Mouse (Mus musculus) mouse embryonic stem cell (cell line): ENCODE results near the gene Sema3g.

Source experiments
- in situ Hi-C, 2 experiments: fragments of 300-500 bp; cut with MboI; formaldehyde crosslinking; loops; 1 replicate in 1 of 2; 3 replicates in 1 of 2; pipeline ENCODE4 v1.14.3; 2019 to 2020; ENCODE audit warnings: low sequenced_read_pairs in 2 of 2, low pct_unique_long_range_greater_than_20kb in 1 of 2, mixed read lengths in 1 of 2; ENCODE audit not compliant: unreplicated experiment in 1 of 2

Sema3g gene

DNA sequence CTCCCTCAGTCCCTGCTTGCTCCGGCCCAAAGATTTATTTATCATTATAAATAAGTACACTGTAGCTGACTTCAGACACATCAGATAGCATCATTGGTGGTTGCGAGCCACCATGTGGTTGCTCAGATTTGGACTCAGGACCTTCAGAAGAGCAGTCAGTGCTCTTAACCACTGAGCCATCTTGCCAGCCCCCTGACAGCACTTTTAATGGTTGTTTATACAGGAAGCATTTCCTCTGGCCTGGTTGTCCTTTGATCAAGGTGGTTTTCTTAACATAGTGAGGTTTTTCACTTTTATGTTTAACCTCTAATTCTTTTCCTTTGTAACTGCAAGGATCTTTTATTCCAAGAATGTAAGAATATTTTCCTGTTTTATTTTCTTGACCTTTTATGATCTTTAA lies 23.2 kb upstream of the Sema3g start:
- in situ Hi-C loops = no loop called here

DNA sequence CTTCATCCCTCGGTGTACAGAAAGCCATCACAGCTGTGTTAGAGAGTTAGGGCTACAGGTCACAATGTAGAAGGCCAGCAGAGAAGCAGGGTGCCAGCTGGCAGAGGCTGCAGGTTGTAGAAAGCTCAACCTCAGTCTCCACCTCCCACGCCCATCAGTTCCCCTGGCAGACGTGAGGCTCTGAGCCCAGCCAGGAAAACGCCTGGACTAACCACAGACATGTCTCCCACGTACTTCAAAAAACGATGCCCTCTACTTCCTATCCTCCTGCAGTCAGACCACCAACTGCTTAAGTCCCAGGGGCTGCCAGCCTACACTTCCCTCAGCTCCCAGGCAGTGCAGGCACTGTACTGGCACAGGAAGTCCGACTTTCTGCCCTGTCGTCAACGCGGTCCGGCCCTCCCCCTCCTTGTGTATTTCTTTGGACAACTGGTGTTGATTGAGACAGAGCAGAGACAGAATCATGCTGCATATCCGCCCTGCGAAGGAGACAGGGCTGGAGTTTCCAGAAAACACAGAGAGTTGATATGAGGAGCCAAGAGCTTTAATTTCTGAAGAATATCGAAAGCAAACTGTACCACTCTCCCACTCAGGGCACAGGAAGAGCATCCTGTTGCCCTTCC lies 22.7 kb upstream of the Sema3g start:
- in situ Hi-C loops = no loop called here

DNA sequence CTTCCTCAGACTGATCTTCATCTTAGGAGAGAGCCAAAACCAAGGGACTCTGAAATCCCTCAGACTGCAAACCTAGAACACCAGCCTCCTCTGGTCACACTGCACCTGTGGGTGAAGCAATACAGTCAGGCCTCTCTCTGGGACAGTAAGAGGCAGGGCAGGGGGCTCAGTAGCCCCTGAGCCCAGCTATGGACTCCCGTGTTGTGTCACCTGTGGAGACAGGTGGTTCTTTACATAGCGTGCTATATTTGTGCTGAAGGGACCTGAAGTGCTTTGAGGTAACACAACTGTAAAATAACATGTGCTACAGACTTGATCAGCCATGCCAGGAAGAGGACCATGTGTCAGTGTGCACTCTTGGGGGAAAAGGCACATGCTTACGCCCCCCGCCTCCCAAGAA lies 22.1 kb upstream of the Sema3g start:
- in situ Hi-C loops = no loop called here

DNA sequence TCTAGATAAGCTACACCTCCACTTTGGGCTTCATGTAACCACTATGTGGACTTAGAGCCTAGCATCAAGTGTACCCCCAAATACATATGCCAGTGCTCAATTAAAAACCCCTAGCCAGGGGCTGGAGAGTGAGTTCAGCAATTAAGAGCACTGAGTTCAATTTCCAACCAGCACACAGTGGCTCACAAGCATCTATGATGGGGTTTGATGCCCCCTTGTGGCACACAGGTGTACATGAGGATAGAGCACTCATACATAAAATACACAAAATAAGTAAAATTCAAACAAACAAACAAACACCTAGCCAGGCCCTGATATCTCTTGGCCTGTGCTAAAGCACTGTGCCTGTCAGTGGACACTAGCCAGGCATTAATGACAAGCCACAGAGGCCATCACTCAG lies 21.7 kb upstream of the Sema3g start:
- in situ Hi-C loops = no loop called here

DNA sequence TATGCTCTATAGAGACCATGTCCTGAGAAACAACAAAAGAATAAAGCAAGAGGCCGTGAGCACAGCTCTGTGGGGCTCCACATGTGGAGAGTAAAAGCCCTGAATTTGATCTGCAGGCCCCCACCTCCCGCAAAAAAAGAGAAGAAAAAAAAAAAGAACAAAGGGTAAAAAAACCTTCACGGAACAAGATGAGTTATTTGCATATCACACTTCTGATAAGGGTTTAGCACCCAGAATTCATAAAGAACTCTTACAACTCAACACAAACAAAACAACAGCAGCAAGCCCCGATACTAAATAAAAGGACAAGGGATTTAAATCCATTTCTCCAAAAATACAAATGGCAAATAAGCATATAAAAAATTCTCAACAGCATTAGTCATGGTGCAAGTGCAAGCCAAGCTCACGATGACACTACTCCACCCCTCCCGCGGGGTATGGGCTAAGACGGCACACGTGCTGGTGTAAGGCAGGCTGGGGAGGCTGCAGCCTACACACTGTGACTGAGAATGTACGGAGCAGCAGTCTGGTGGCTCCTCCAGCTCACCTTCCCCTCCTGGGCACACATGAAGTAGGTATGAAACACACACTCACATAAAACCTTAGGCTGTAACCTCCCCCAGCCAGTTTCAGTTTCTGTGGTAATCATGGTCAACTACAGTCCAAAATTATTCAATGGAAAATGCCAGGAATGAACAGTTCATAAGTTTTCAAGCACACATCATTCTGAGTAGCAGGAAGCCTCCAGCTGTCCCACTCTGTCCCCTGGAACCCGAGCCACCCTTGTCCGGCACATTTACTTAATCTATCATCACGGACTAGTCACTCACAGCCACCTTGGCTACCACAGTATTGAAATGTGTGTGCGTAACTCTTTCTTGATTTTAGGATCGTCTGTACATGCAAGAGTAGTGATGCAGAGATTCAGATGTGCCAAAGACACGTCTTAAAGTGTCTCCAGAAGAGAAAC lies 19.8 kb upstream of the Sema3g start:
- in situ Hi-C loops = no loop called here

DNA sequence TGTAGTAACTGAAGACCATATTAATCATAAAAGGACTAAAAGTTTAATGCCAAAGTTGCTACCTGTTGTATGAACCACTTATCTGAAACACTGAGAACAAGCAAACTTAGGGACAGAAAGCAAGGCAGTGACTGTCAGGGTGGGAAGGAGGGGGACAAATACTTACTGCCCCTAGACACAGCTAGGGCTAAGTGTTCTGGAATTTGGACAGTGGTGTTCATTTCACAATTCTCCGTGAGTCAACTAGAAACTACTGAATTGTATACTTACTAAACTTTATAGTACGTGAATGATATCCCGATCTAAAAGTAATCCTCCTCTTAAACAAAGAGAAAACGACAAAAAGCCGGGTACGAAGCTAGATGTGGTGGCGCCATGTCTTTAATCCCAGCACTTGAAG lies 18.1 kb upstream of the Sema3g start:
- in situ Hi-C loops = no loop called here

DNA sequence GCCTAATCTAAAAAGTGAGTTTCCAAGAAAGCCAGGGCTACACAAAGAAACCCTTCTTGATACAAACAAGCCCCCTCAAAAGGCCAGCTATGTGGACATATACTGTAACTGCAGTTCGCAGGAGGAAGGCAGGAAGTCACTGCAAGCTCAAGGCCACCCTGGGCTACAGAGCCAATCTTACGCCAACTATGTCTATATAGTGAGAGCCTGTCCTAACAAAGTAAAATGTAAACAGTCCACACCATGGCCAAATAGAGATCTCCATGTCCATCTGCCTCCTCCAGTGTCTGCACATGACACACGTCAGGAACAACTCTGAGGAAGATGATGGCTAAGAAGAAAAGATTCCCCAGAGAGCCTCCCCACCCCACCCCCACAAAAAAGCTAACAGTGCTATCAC lies 17.6 kb upstream of the Sema3g start:
- in situ Hi-C loops = no loop called here

DNA sequence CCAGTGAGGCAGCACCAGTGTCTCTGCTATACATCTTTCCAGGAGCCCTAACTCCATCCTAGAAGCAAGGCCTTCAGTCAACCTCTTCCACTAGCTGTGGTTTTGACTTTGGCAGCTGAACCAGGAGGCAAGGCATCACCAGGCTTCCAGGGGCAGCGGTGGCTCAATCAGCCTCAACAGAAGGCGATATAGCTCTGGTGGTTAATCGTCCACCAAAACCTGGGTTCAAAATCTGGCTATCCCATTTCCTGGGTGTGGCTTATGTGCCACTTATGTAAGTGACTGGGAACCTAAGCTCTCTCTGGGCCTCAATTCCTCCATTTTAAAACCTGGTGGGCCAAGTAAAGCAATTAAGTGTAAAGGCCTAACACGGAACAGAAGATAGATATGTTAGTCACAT lies 12.8 kb upstream of the Sema3g start:
- in situ Hi-C loops = no loop called here

DNA sequence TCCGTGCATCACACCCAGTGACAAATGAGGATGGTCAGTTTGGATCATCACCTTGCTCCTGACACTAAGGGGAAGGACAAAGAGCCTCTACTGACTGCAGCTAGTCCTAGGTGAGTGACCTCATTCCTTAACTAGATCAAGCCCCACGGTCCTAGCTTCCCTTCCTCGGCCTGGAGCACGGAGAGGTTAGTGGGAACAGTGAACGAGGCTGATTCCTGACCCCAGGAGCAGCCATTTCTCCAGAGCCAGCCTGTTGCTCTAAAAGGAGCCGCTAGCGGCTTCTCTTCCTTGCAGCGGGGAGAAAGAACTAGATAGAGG lies 12.5 kb upstream of the Sema3g start:
- in situ Hi-C loops = no loop called here

DNA sequence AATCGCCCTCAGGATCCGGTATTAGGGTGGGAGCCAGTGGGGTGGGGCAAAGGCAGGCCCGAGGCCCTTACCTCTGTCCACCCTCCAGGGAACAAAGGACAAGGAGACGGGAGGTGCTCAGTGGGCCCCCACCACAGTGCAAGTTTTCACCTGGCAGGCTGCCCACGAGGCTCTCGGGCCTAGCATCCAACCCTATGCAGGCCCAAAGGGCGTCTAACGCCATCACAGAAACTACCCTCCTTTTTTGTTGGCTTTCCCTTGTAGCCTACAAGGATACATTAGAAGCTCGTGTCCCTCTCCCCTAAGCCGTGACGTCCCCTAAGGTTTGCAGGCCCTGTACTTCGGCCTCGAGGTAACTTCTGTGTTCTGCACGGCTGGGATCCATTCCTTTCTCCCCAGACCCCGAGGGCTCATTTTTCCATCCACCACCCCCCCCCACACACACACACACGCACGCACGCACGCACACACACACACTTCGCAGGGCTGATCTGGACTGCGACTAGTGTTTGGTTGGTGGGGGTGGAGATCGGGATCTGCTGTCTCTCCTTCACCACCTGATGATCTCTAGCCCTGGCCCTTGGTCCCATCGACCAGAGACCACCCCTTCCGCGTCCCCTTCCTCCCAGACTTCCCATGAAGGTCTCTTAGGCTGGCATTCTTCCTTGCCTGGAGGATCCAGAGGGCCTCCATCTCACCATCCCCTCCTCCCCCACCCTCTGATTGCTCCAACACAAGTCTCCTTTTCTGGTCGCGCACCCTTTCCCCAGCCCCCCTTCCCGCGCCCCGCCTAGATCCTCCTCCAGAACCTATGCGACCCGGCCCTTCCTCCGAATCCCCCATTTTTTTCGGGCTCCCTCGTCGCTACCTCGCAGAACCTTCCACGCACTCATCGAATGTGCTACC lies 11.8 kb upstream of the Sema3g start:
- in situ Hi-C loops = no loop called here

DNA sequence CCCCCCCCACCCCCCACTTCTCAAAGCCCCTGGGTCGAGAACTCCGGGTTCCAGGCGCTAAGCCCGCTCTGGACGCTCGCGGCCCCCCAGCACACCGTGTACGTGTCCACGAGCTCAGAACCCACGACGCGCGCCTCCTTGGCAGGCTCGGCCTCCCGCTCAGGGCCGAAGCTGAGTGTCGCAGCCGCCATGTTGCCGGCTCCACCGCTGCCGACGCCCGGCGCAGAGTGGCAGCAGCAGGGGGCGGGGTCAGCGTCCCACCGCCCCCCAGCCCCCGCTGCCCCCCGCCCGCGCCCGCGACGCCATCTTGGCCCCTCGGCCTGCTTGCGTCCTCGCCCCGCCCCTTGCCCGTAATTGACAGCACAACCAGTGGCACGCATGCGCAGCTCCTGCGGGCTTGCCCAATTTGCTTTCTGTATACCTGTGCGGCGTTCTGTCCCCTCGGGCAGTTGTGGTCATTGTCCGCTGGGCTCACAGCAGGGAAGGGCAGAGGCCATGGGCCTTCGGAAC lies 11.1 kb upstream of the Sema3g start:
- in situ Hi-C loops = no loop called here

DNA sequence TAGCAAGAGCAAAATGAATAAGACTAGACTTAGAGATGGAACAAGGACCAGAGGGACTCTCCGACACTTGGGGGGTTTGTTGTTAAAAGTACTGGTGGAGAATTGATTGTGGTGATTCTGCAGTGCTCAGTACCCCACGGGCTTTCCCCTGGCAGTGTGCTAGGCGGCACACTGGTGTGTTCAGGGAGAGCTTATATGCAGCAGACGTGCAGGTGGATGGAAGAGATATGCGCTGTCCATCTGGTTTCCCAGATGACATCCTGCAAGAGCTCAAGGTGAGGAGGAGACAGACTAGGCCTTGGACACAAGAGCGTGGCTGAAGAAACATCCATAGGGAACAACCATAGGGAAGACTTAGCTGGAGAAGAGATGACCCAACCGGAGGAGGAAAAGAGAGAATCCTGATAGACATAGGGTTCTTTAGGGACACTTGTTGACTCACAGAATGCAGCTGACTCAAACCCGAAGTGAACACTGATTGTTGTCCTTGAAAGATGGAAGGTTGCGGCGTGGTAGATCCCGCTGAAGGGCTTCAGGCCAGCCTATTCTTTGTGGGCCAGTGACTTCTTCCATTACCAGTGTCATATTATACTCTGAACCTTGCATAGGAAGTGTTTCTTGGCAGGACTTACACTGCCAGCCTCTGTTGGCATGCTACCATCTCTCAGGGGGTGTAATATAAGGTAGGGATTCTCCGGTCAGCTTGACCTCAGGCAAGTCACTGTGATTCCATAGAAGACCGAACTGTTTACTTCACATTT lies 10.4 kb upstream of the Sema3g start:
- in situ Hi-C loops = no loop called here

DNA sequence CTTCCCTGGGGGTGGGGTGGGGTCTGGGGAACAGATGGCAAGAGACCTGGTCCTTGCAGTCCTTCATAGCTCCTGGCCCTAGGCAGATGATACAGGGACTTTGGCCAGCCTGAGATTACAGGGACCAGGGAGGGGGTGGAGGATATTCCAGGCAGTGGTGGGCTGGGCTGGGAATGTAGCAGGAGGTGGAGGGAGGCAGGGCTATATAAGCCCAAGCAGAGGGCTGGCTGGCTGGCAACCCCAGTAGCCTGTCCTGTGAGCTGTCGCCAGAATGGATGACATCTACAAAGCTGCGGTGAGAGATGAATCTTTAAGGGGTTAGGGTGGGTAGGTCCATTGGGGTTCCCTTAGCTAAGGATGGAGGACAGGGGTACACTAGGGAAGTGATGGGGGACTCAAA lies 9.6 kb upstream of the Sema3g start, which contains the start of gene Tnnc1:
Gene Tnnc1, plus strand, starts transcription at position 229 of the 400 bp plus-strand sequence.
- in situ Hi-C loops = no loop called here

DNA sequence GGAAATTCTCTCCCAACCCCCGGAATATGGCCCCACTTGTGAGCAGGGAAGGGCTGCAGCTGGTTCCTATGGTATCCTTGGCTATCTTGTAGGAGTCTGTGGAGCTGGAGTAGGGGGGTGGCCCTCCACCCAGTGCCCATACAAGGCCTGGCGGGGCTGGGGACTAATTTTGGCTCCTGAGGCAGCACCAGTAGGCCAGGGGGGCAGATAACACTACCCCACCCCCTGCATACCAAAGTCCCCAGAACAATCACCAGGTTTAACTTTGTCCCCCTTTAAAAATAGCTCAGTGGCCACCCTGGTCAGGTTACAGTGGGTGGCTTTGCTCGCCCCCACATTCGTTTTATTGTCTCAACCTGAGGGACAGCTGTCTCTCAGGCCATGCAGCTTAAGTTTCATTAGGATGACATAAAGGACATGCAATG lies 8.5 kb upstream of the Sema3g start:
- in situ Hi-C loops = no loop called here

DNA sequence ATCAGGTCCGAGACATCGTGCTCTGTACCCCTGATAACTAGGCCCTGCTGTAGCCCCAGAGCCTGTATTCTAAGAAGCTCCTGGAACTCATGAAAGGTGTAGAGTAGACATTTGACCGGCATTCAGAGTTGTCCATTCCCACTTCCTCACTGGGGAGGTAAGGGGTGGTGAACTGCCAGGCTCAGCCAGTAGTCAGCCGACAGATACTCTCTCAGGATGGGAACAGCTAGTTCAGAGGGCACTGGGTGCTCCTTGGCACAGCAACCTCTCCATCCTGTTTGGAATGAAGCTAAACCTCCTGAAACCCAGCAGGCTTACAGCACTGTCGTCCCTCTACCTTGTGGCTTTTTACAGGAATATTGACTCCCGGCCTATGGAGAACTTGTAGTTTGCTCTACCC lies 5.8 kb upstream of the Sema3g start:
- in situ Hi-C loops = no loop called here

DNA sequence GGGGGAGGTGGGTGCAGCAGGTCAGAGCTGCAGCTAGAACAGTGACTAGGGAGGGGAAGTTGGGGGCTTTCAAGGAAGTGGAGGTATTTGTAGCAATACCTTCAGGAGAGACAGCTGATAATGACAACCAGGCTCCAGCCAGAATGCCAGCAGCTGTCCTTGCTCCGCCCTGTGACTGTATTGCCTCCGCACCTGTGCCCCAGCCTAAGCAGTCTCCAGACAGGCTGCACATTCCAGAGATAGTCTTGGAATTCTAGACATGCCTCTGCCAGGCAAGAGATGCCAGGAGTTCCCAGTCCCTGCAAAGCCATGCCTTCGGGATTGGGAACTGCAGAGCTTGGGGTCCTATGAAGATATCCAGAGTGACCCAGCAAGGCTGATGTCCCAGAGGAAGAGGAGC lies 5.2 kb upstream of the Sema3g start:
- in situ Hi-C loops = no loop called here

DNA sequence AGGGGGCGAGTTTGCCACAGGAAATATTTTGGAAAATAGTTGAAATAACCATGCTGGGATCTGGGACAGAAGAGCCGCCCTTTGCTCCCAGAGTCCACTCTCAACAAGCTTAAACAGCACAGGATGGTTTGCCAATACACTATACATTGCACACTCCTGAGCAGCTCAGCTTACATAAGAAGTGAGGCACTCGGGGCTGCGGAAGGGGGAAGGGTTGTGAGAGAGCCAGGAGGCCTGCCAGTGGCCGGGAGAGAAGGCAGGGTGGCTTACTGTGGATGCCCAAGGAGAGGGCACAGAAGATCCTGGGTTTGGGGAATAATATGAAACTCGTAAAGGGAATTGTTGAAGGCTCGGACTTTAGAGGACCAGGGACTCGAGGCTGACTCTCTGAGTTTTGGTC lies 3.8 kb upstream of the Sema3g start:
- in situ Hi-C loops = no loop called here

DNA sequence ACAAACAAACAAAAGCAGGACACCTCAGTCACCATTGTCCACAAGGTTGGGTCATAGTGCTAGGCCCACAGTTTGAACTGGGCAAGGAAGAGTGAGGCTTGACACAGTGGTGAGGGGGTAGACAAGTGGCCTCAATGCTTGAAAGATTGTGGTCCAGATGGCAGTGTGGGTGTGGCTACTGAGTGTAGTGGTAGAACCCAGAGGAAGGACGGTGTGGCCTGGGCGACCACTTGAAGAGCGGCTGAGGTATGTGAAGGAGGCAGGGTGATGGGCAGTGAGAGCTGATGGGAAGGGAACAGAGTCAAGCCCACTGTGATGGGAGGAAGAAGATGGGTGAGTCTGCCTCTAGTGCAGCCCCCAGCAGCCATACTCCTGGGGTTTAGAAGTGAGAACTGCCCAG lies 3.0 kb upstream of the Sema3g start:
- in situ Hi-C loops = no loop called here
